ENCODE assay signal across 8 mouse cellular contexts in genomic region chr14:121824322-121825103, GRCm38 (mm10). TPM values are rescaled to one million over a fixed set of nuclear protein-coding genes. Genes with fewer than 3 reads are reported as not detected.
A peak's percentile ranks its signal among the peaks of the same experiment; 100 is the strongest.
DNase-seq lines count a peak whose midpoint lies in the region; ATAC-seq and TF ChIP-seq lines count a peak whose summit lies in the region.

No protein-coding gene starts in this region.

- no peak for TF ChIP-seq CTCF in gastrocnemius, adult 2 months (IDR thresholded peaks at IDR 0.05)
- no peak for TF ChIP-seq CTCF in liver, postnatal 0 days (IDR thresholded peaks at IDR 0.05; ENCODE audit: low read depth)

- H3K27ac ChIP-seq in gastrocnemius, adult 2 months = peak overlapping the region; percentile 92
- peak overlapping the region; percentile 64 for H3K27ac ChIP-seq in intestine, embryonic 15.5 days
- no peak overlapping the region for H3K27ac ChIP-seq in liver, postnatal 0 days (ENCODE audit: low read depth)

- H3K4me3 ChIP-seq in gastrocnemius, adult 2 months = no peak overlapping the region
- H3K4me3 ChIP-seq in intestine, embryonic 15.5 days (replicated peaks) = no peak overlapping the region
- no peak overlapping the region for H3K4me3 ChIP-seq in liver, postnatal 0 days (ENCODE audit: low read depth, low read length)

- peak; percentile 95 for ATAC-seq in intestine, embryonic 15.5 days
- ATAC-seq in liver, postnatal 0 days = peak; percentile 76

- no peak overlapping the region for H3K9ac ChIP-seq in intestine, embryonic 15.5 days
- no peak overlapping the region for H3K9ac ChIP-seq in liver, postnatal 0 days (replicated peaks)

- H3K36me3 ChIP-seq in intestine, embryonic 15.5 days = no peaks in the 10 kb centered on the region
- no peaks in the 10 kb centered on the region for H3K36me3 ChIP-seq in liver, postnatal 0 days (replicated peaks; ENCODE audit: insufficient read depth, low read length)

- no peak for TF ChIP-seq EP300 in liver, postnatal 0 days (IDR thresholded peaks at IDR 0.05; ENCODE audit: low read depth)

- H3K9me3 ChIP-seq in intestine, embryonic 15.5 days = no peaks in the 10 kb centered on the region
- no peaks in the 10 kb centered on the region for H3K9me3 ChIP-seq in liver, postnatal 0 days (ENCODE audit: low read length)

- no peaks in the 10 kb centered on the region for H3K27me3 ChIP-seq in intestine, embryonic 15.5 days (replicated peaks)
- no peaks in the 10 kb centered on the region for H3K27me3 ChIP-seq in liver, postnatal 0 days (ENCODE audit: insufficient read depth, low read length)

- peak; percentile 26 for DNase-seq in CD4-positive, CD25-positive, alpha-beta regulatory T cell, adult 2 months (ENCODE audit: low read depth, low spot score)
- peak; percentile 71 for DNase-seq in adrenal gland, postnatal 25 days
- DNase-seq in gastrocnemius, adult 2 months = peak; percentile 88
- peak; percentile 55 for DNase-seq in liver, postnatal 0 days
- peak; percentile 16 for DNase-seq in telencephalon, adult 2 months (ENCODE audit: low read depth, low spot score)
- no peak for DNase-seq in layer of hippocampus, adult 11-12 months (ENCODE audit: low spot score)
- DNase-seq in left cerebral cortex, adult 8-10 months (ENCODE audit: low spot score in 2 of 2) = no peak

- WGBS in intestine, embryonic 15.5 days = 46% methylated on average over 11 of the region's 11 CpGs
- 47% methylated on average over 11 of the region's 11 CpGs for whole genome bisulfite sequencing in liver, postnatal 0 days (ENCODE audit: insufficient replicate concordance)

- H3K4me2 ChIP-seq in intestine, embryonic 15.5 days (replicated peaks) = peak overlapping the region; percentile 38; the same call in 1 of the 2 replicates
- no peak overlapping the region; the same call in 1 of the 2 replicates for H3K4me2 ChIP-seq in liver, postnatal 0 days (ENCODE audit: low read depth, low read length)

- intact Hi-C loops in gastrocnemius, adult 2 months (cut with DNase I) = no loop called here

- H3K4me1 ChIP-seq in intestine, embryonic 15.5 days (replicated peaks) = peaks cover 11% of the 10 kb centered on the region
- H3K4me1 ChIP-seq in liver, postnatal 0 days (ENCODE audit: insufficient read depth) = no peaks in the 10 kb centered on the region

RNA-seq across cellular contexts. Expression of gene Dock9, which starts 26.9 kb away (rescaled TPM):
- total RNA-seq in adrenal gland, postnatal 25 days (2021) = 23.1 and 28.8 TPM in 2 replicates
- 10 to 100 TPM; 15.3 to 21.4 TPM for total RNA-seq in gastrocnemius, adult 2 months (2021)
- polyA plus RNA-seq in intestine, embryonic 15.5 days (2015; fragmentation: Nextera tagmentation; extraction: Ambion mirVana) = 17.0 and 17.2 TPM in 2 replicates
- polyA plus RNA-seq in liver, postnatal 0 days (2015; fragmentation: Nextera tagmentation; extraction: Ambion mirVana) = 1.4 TPM in 2 replicates
- 10 to 100 TPM; 80.7 to 83.1 (median 81.8) TPM for total RNA-seq in left cerebral cortex, adult 8-10 months (2022)

RNA-seq across cellular contexts. Expression of gene Ubac2, which starts 53.9 kb away (rescaled TPM):
- 29.4 and 33.2 TPM in 2 replicates for total RNA-seq in adrenal gland, postnatal 25 days (2021)
- total RNA-seq in gastrocnemius, adult 2 months (2021) = 10 to 100 TPM; 31.5 to 35.8 TPM
- 59.3 and 61.1 TPM in 2 replicates for polyA plus RNA-seq in intestine, embryonic 15.5 days (2015; fragmentation: Nextera tagmentation; extraction: Ambion mirVana)
- 25.8 and 27.4 TPM in 2 replicates for polyA plus RNA-seq in liver, postnatal 0 days (2015; fragmentation: Nextera tagmentation; extraction: Ambion mirVana)
- total RNA-seq in left cerebral cortex, adult 8-10 months (2022) = 10 to 100 TPM; 32.5 to 38.1 (median 34.9) TPM

Comparison
In these comparisons a context has a peak if more than half of its experiments do, and no peak if none do; other contexts are left out.
1. DNase-seq: peak in CD4-positive, CD25-positive, alpha-beta regulatory T cell, adult 2 months (single experiment), adrenal gland, postnatal 25 days (single experiment), gastrocnemius, adult 2 months (single experiment), liver, postnatal 0 days (single experiment) and telencephalon, adult 2 months (single experiment); none in layer of hippocampus, adult 11-12 months (single experiment) and left cerebral cortex, adult 8-10 months (0 of 2).